Mouse (Mus musculus) yolk sac, embryonic 10.5 days (tissue): Measurements from ENCODE around the gene Larp1.

ENCODE experiments used
- DNase-seq: peaks from one replicate; pipeline ENCODE4 v3.0.0-alpha.2; 2017; ENCODE audit warnings: low spot score

Larp1 gene

DNA sequence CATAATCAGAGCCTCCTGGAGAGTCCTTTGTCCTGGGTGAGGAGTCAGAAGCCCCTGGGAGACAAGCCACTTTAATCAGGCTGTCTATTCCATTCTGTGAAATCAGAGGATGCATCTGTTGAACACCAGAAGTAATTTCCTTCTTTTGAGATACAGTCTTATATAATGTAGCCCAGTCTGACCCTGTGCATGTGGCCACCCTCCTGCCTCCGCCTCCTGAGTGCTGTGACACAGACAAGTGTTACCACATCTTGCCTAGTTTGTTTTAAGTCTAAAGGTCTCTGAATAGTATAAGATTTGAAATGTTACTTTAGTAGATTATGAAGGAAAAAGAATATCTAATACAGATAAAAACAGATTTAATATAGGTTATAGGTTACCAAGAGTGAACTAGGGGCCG, 91.1 kb downstream of the Larp1 start:
- no peak for DNase-seq

DNA sequence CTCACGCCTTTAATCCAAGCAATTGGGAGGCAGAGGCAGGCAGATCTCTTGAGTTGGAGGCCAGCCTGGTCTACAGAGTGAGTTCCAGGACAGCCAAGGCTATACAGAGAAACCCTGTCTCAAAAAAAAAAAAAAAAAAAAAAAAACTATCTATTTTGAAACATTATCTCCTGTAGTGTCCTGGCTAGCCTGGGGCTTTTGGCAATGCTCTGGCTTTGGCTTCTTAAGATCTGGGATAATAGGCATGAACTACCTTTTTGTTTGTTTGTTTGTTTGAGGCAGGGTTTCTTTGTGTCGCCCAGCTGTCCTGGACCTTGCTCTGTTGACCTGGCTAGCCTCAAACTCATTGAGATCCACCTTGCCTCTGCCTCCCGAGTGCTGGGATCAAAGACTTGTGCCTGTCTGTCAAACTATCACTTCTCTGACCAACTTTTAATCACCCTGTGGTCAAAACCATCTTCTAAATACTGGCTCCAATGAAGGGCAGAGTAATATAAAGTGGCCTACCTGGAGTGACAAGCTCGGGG, 92.4 kb downstream of the Larp1 start:
- DNase-seq, result no peak

DNA sequence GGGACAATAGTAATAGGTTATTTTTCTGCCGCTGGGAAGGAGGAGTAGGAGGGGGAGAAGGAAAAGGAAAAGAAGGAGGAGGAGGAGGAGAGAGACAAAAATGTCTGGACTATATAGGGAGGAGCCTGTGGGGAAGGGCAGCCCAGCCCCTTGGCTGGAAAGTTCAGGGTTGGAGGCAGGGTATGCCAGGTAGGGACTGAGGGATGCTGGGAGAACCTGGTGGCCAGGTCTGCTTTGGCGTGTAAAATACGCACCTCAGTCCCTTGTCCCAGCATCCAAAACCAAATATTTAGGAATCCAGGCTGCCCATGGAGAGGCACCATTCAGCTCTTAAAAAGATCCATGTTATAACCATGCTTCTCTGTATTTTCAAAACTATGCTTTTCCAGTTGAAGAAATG, 93.3 kb downstream of the Larp1 start:
- DNase-seq, result no peak

DNA sequence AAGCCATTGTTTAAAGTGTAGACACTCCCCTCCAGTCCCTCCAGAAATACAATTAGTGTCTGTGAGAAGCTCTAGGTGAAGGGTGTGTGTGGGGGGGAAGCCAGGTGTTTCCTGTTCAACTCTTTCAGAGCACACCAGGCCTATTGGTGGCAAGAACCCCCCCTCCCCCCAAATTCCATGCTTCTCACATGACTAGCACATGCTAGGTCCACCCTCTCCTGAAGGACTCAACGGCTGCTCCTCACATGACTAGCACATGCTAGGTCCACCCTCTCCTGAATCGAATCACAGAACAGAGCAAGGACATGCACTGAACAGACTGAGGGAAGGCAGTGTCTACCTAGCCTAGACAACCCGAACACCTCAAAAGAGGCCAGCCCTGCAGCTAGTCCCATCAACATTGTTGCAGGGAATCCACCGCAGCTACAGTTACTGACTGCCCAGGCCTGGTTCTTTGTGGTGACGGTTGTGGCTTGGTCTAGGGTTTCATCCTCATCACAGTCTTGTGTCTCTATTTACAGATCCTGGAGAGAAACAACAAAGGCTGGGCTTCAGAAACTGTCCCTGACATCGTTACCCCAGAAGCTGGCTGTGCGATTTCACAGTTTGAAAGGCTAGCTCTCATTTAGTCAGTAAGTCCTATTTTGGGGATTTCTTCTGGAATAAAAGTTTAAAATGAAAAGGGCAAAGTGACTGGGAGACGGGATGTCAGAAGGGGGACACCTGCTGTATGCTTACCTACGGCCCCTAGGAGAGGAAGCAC, 93.9 kb downstream of the Larp1 start:
- DNase-seq, result no peak

DNA sequence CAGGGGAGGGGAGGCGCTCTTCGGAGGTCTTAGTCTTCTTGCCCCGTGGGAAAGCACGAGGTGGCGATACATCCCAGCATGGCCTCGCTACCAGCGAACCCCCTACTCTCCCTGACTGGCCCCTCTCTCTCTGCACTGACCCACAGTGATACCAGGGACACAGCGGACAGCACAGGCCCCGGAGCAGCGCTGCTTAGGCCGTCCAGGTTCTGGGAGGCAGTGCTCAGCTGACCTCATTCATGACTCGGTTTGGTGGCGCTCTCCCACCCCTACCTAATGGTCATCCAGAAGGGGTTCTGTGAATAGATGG, 94.4 kb downstream of the Larp1 start:
- no peak for DNase-seq

DNA sequence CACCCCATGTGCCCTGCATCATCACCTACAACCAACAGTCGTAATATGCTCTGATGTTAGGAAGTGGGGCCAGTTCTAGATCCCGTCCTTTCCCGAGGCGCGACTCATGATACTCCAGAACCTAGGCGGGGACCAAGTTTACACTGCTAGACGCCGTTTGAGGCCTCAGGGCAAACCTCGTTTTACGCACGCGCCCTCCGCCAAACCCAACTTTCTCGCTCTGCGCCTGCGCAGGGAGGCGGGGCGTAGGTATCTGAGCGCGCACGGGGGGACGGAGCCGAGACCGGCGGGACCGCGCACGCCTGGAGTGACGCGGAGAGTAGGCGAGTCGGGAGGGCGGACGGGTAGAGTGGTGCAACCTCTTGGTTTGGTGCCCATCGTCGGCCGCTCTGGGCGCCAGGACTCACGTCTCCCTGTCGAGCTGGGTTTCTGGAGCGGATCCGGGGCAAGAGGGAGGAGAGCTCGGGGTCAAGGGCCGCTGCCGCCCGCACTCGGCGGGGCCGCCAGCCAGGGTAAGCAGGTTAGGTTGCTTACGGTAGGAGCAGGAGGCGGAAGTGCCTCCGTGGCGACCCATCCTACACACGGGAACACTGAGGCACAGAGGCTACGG, 94.9 kb downstream of the Larp1 start, which contains the start of gene Cnot8:
Gene Cnot8, plus strand, starts transcription at position 457 of the 610 bp plus-strand sequence.
- peak; percentile 99 for DNase-seq

DNA sequence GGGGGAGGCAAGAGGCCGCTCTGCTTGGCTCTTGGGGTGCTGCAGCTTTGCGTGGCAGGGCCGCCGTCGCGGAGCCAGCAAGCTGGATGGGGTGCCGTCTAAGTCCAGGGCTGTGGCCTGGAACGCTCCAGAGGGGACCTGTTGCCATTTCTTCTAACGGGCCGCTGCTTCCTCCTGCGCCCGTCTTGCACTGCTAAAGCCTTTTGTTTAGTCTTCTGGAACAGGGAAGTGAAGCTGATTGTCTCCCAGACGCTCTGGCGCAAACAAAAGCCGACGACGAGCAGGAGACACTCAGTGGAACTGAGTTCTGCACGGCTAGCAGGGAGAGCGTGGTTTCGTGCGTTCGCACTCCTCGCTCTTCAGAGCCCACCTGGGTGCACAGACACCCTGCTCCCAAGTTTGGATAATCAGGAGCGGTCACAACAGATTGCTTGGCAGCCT, 95.5 kb downstream of the Larp1 start:
- no peak for DNase-seq

DNA sequence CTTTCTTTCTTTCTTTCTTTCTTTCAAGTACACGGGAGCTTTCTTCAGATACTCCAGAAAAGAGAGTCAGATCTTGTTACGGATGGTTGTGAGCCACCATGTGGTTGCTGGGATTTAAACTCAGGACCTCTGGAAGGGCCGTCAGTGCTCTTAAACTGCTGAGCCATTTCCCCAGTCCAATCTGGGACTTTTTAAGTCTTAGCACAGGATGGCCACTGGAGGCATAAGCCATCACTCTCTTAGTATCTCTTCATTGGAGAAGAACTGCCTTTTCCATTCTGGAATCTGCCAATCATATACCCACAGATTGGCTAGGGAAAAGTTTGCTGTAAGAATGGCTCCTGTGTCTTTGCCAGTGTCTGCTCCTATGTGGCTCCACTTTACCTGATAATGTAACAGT, 98.1 kb downstream of the Larp1 start:
- DNase-seq, result no peak

DNA sequence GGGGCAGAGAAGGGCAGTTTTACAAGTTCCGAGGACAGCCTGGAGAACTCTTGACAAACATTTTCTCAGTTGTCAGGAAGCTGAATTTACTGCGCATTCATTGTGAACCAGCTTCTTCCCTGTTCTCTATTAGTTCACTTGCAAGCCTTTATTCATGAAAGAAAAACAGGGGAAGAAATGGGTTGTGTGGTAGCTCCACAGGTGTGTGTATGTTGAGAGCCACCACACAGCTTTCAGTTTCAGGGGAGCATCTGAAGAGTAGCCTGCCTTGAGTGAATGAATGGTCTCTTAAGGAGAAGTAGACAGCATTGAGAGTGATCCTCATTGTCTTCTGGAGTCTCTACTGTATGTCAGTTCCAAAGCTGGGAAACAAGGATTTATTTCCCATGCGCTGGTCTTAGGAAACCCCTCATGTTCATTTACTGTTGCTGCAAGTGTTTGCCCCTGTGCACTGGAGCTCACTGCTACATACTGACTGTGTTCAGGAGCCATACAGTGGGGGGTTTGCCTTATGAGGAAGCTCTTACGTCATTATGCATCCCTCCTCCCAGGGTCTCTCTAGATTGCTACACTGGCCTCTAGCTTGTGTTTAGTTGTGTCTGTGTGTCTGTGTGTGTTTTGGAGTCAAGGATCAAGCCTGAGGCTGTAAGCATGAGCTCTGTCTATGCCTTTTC, 98.9 kb downstream of the Larp1 start:
- no peak for DNase-seq
